Mouse (Mus musculus): Measurements from ENCODE around the gene Ube4a. TPM values are rescaled to one million over a fixed set of nuclear protein-coding genes. Genes with fewer than 3 reads are reported as not detected.
A peak's percentile ranks its signal among the peaks of the same experiment; 100 is the strongest.

The Ube4a gene
- polyA plus RNA-seq, 1 experiment from 2014 or later, result 25.0 TPM

GRCm38 (mm10) chr9:44903856-44904255 is 61.5 kb downstream of the Ube4a start:
- Histone ChIP-seq H3K36me3 (ENCODE audit: inconsistent target) (no peaks in the 10 kb centered on the region), H3K79me2 (ENCODE audit: inconsistent target) (no peaks in the 10 kb centered on the region), H3K27ac (no peak overlapping the region), H3K4me3 (ENCODE audit: inconsistent target) (no peak overlapping the region)
- 17% methylated on average over 4 of the region's 4 CpGs for WGBS (ENCODE audit: missing documents)

- Histone ChIP-seq H3K36me3 (ENCODE audit: inconsistent target) (no peaks in the 10 kb centered on the region), H3K4me3 (ENCODE audit: inconsistent target) (no peak overlapping the region), H3K79me2 (ENCODE audit: inconsistent target) (no peaks in the 10 kb centered on the region), H3K27ac (no peak overlapping the region)
- 73% methylated on average over 4 of the region's 4 CpGs for WGBS (ENCODE audit: missing documents)
Observed at GRCm38 (mm10) chr9:44900402-44900801, 65.0 kb downstream of the Ube4a start.

- 71% methylated on average over 3 of the region's 3 CpGs for WGBS (ENCODE audit: missing documents)
- Histone ChIP-seq H3K27ac (no peak overlapping the region), H3K36me3 (ENCODE audit: inconsistent target) (no peaks in the 10 kb centered on the region), H3K79me2 (ENCODE audit: inconsistent target) (no peaks in the 10 kb centered on the region), H3K4me3 (ENCODE audit: inconsistent target) (no peak overlapping the region)
Observed at GRCm38 (mm10) chr9:44899716-44900115, 65.7 kb downstream of the Ube4a start.

GRCm38 (mm10) chr9:44897024-44897423 is 68.4 kb downstream of the Ube4a start:
- H3K79me2 ChIP-seq (ENCODE audit: inconsistent target), result no peaks in the 10 kb centered on the region
- H3K4me3 ChIP-seq (ENCODE audit: inconsistent target), result no peak overlapping the region
- no peak overlapping the region for H3K27ac ChIP-seq
- H3K36me3 ChIP-seq (ENCODE audit: inconsistent target), result no peaks in the 10 kb centered on the region
- WGBS (ENCODE audit: missing documents), result 95% methylated on average over 4 of the region's 4 CpGs

- 86% methylated on average over 3 of the region's 3 CpGs for WGBS (ENCODE audit: missing documents)
Observed at GRCm38 (mm10) chr9:44892664-44893063, 72.7 kb downstream of the Ube4a start.

GRCm38 (mm10) chr9:44891210-44891609 is 74.2 kb downstream of the Ube4a start:
- H3K4me3 ChIP-seq (ENCODE audit: inconsistent target), result no peak overlapping the region
- 87% methylated on average over 6 of the region's 6 CpGs for WGBS (ENCODE audit: missing documents)
- H3K36me3 ChIP-seq (ENCODE audit: inconsistent target), result no peaks in the 10 kb centered on the region
- H3K79me2 ChIP-seq (ENCODE audit: inconsistent target), result no peaks in the 10 kb centered on the region
- no peak overlapping the region for H3K27ac ChIP-seq

More at GRCm38 (mm10) chr9:44892664-44893063, 72.7 kb downstream of the Ube4a start:
- H3K79me2 ChIP-seq (ENCODE audit: inconsistent target), result no peaks in the 10 kb centered on the region
- H3K36me3 ChIP-seq (ENCODE audit: inconsistent target), result no peaks in the 10 kb centered on the region
- no peak overlapping the region for H3K4me3 ChIP-seq (ENCODE audit: inconsistent target)
- no peak overlapping the region for H3K27ac ChIP-seq

- H3K79me2 ChIP-seq (ENCODE audit: inconsistent target), result no peaks in the 10 kb centered on the region
- WGBS (ENCODE audit: missing documents), result 96% methylated on average over 2 of the region's 2 CpGs
- H3K4me3 ChIP-seq (ENCODE audit: inconsistent target), result no peak overlapping the region
- no peaks in the 10 kb centered on the region for H3K36me3 ChIP-seq (ENCODE audit: inconsistent target)
- no peak overlapping the region for H3K27ac ChIP-seq
Observed at GRCm38 (mm10) chr9:44890122-44890521, 75.3 kb downstream of the Ube4a start.

GRCm38 (mm10) chr9:44888114-44888624 is 77.2 kb downstream of the Ube4a start:
- no peaks in the 10 kb centered on the region for H3K79me2 ChIP-seq (ENCODE audit: inconsistent target)
- WGBS (ENCODE audit: missing documents), result 91% methylated on average over 7 of the region's 7 CpGs
- H3K27ac ChIP-seq, result no peak overlapping the region
- H3K4me3 ChIP-seq (ENCODE audit: inconsistent target), result no peak overlapping the region
- H3K36me3 ChIP-seq (ENCODE audit: inconsistent target), result no peaks in the 10 kb centered on the region

GRCm38 (mm10) chr9:44882981-44883569 is 82.3 kb downstream of the Ube4a start:
- peak overlapping the region; percentile 71 for H3K4me3 ChIP-seq (ENCODE audit: inconsistent target)
- no peaks in the 10 kb centered on the region for H3K36me3 ChIP-seq (ENCODE audit: inconsistent target)
- WGBS (ENCODE audit: missing documents), result 3% methylated on average over 19 of the region's 21 CpGs
- H3K79me2 ChIP-seq (ENCODE audit: inconsistent target), result peaks cover 27% of the 10 kb centered on the region
- no peak overlapping the region for H3K27ac ChIP-seq

GRCm38 (mm10) chr9:44882436-44882980 is 82.9 kb downstream of the Ube4a start:
- Histone ChIP-seq H3K36me3 (ENCODE audit: inconsistent target) (no peaks in the 10 kb centered on the region), H3K79me2 (ENCODE audit: inconsistent target) (peaks cover 32% of the 10 kb centered on the region), H3K4me3 (ENCODE audit: inconsistent target) (peak overlapping the region; percentile 71), H3K27ac (peak overlapping the region; percentile 85; the same call in 1 of the 2 replicates)
- WGBS (ENCODE audit: missing documents), result under 1% methylated on average over 19 of the region's 27 CpGs

- under 1% methylated on average over 29 of the region's 29 CpGs for WGBS (ENCODE audit: missing documents)
- H3K4me3 ChIP-seq (ENCODE audit: inconsistent target), result peak overlapping the region; percentile 71
- no peaks in the 10 kb centered on the region for H3K36me3 ChIP-seq (ENCODE audit: inconsistent target)
- peaks cover 38% of the 10 kb centered on the region for H3K79me2 ChIP-seq (ENCODE audit: inconsistent target)
- H3K27ac ChIP-seq, result peak overlapping the region; percentile 85
Observed at GRCm38 (mm10) chr9:44881941-44882435, 83.4 kb downstream of the Ube4a start.

- 1% methylated on average over 39 of the region's 71 CpGs for WGBS (ENCODE audit: missing documents)
Observed at GRCm38 (mm10) chr9:44881221-44881871, 84.1 kb downstream of the Ube4a start, which contains the start of gene Kmt2a. Gene Kmt2a, minus strand, starts transcription at chr9:44881296.

GRCm38 (mm10) chr9:44880309-44881081 is 84.9 kb downstream of the Ube4a start:
- Histone ChIP-seq H3K27ac (peak overlapping the region; percentile 54), H3K79me2 (ENCODE audit: inconsistent target) (peaks cover 52% of the 10 kb centered on the region), H3K36me3 (ENCODE audit: inconsistent target) (no peaks in the 10 kb centered on the region), H3K4me3 (ENCODE audit: inconsistent target) (peak overlapping the region; percentile 94)
- WGBS (ENCODE audit: missing documents), result under 1% methylated on average over 35 of the region's 44 CpGs

More at GRCm38 (mm10) chr9:44881221-44881871, 84.1 kb downstream of the Ube4a start, which contains the start of gene Kmt2a:
- Histone ChIP-seq H3K4me3 (ENCODE audit: inconsistent target) (peak within 1 kb of the TSS; percentile 94), H3K27ac (peak within 1 kb of the TSS; percentile 85), H3K36me3 (ENCODE audit: inconsistent target) (no peaks in the 10 kb centered on the region), H3K79me2 (ENCODE audit: inconsistent target) (peaks cover 44% of the 10 kb centered on the region)

GRCm38 (mm10) chr9:44879694-44880271 is 85.6 kb downstream of the Ube4a start:
- peak overlapping the region; percentile 94 for H3K4me3 ChIP-seq (ENCODE audit: inconsistent target)
- H3K27ac ChIP-seq, result no peak overlapping the region

More at GRCm38 (mm10) chr9:44879694-44880271, 85.6 kb downstream of the Ube4a start:
- Histone ChIP-seq H3K36me3 (ENCODE audit: inconsistent target) (no peaks in the 10 kb centered on the region), H3K79me2 (ENCODE audit: inconsistent target) (peaks cover 60% of the 10 kb centered on the region)
- WGBS (ENCODE audit: missing documents), result 0% methylated on average over 13 of the region's 13 CpGs
